Mouse (Mus musculus): ENCODE data around the gene Olfr99.

- TF ChIP-seq CTCF (conservative IDR thresholded peaks at IDR 0.05; ENCODE audit: low read length) = no peak
- no peak for TF ChIP-seq NANOG (IDR thresholded peaks at IDR 0.05; ENCODE audit: borderline replicate concordance, low read length)
These were observed 6.7 kb downstream of the Olfr99 start for GRCm38 (mm10) chr17:37276573-37276972.
